Mouse (Mus musculus) hindbrain, embryonic 14.5 days (tissue): Measurements from ENCODE around the gene Cbx7. TPM values are rescaled to one million over a fixed set of nuclear protein-coding genes. Genes with fewer than 3 reads are reported as not detected.
A peak's percentile ranks its signal among the peaks of the same experiment; 100 is the strongest.
"Not testable (repeated sequence)": the region's sequence is repeated elsewhere in the genome, so short reads cannot be mapped to it uniquely, and the experiment has no call there.

Experiments used
- ATAC-seq: fragments of 200-750 bp; cut with Nextera tagmentation; 2 replicates; pipeline ENCODE4 v1.8.0; 2017; ENCODE audit warnings: moderate number of reproducible peaks, mild to moderate bottlenecking, moderate TSS enrichment, moderate library complexity; ENCODE audit not compliant: low FRiP score
- DNase-seq: peaks from one replicate; pipeline ENCODE4 v3.0.0-alpha.2; 2015; ENCODE audit warnings: low spot score
- H3K27ac ChIP-seq: fragments of 300-500 bp; sonication (generic); 2 replicates; pipeline ENCODE4 v1.5.1; 2014; ENCODE audit warnings: mild to moderate bottlenecking, moderate library complexity
- H3K27me3 ChIP-seq: fragments of 300-500 bp; sonication (generic); 2 replicates; pipeline ENCODE4 v1.6.1; 2014; ENCODE audit warnings: mild to moderate bottlenecking, low read length, mixed read lengths; ENCODE audit not compliant: control insufficient read depth, insufficient read depth
- H3K36me3 ChIP-seq: fragments of 300-500 bp; sonication (generic); replicated peaks from 2 replicates; pipeline ENCODE4 v1.6.1; 2014; ENCODE audit not compliant: control insufficient read depth, insufficient read depth
- H3K4me1 ChIP-seq: fragments of 300-500 bp; sonication (generic); replicated peaks from 2 replicates; pipeline ENCODE4 v1.6.1; 2014; ENCODE audit warnings: antibody characterized with exemption, low read length, mixed read lengths; ENCODE audit not compliant: control insufficient read depth, insufficient read depth
- H3K4me2 ChIP-seq: fragments of 300-500 bp; sonication (generic); replicated peaks from 2 replicates; pipeline ENCODE4 v1.6.1; 2014; ENCODE audit warnings: mild to moderate bottlenecking, moderate library complexity
- H3K4me3 ChIP-seq: fragments of 300-500 bp; sonication (generic); replicated peaks from 2 replicates; pipeline ENCODE4 v1.5.1; 2014; ENCODE audit warnings: mild to moderate bottlenecking, low read length
- H3K9ac ChIP-seq: fragments of 300-500 bp; sonication (generic); 2 replicates; pipeline ENCODE4 v1.6.1; 2014
- H3K9me3 ChIP-seq: fragments of 300-500 bp; sonication (generic); 2 replicates; pipeline ENCODE4 v1.6.1; 2016; ENCODE audit warnings: low read length; ENCODE audit not compliant: control insufficient read depth
- WGBS: fragments of 180-500 bp; shearing (Covaris S2); extraction: QIAGEN DNeasy Blood & Tissue Kit; methylation state at CpG from one replicate; pipeline ENCODE4 v1.1.7; 2014; 5-methylcytosine and 5-hydroxymethylcytosine counted together
- polyA plus RNA-seq: library from polyadenylated mRNA; unstranded; fragments of >200 nt; fragmentation: Nextera tagmentation; extraction: Ambion mirVana; gene quantifications from 2 replicates; pipeline ENCODE4 v1.2.1, GENCODE M21; 2014

The Cbx7 gene
- polyA plus RNA-seq, 1 experiment from 2014 or later, result 4.0 TPM

DNA sequence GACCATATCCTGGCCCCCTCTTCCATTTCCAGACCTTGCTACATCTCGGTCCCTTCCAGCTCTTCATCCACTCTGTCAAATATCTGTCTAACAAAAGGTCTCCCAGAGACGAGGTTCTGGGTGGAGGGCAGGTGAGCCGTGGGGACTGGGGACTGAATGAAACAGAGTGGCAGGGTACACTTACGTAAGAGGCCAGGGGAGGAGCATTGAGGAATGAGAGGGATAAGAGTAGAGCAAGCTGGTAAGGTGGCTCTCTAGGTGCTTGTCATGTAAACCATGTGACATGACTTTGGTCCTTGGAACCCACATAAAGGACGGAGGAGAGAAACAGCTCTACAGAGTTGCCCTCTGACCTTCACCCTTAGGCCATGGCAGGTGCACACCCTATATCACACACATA is 71.9 kb downstream of the Cbx7 start:
- 89% methylated on average over 5 of the region's 5 CpGs for WGBS
- no peak for DNase-seq
- no peak for ATAC-seq
- Histone ChIP-seq H3K36me3 (no peaks in the 10 kb centered on the region), H3K27me3 (no peaks in the 10 kb centered on the region), H3K9ac (no peak overlapping the region), H3K27ac (no peak overlapping the region), H3K4me1 (no peaks in the 10 kb centered on the region), H3K9me3 (no peaks in the 10 kb centered on the region), H3K4me3 (no peak overlapping the region), H3K4me2 (no peak overlapping the region)

DNA sequence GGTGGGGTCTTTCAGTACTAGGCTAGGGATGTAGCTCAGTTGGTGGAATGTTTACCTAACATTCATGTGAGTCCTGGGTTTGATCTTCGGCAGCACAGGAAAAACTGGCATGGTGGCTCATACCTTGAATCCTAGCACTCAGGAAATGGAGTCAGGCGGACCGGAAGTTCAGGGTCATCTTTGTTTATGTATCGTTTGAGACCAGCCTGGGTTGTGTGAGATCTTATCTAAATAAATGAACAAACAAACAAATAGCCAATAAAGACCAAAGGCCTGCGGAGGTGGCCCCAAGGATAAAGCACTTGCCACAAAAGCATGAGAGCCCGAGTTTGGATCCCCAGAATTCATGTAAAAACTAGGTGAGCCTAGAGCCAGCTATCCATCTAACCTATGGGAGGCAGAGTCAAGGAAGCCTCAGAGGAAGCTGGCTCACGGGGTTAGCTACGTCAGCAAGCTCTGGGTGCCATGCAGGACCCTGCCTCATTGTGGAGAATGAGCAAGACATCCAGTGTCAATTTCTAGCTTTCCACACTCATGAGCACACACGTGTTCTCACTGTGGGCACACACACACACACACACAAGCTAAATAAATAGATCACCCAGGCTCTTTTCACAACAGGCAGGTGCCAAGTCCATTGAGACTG is 74.7 kb downstream of the Cbx7 start:
- Histone ChIP-seq H3K27ac (no peak overlapping the region), H3K36me3 (no peaks in the 10 kb centered on the region), H3K9ac (no peak overlapping the region), H3K4me3 (no peak overlapping the region), H3K9me3 (no peaks in the 10 kb centered on the region), H3K4me2 (no peak overlapping the region), H3K27me3 (0 out of 2 replicates have a peak, but pooled peaks cover 6% of the 10 kb centered on the region), H3K4me1 (no peaks in the 10 kb centered on the region)
- 81% methylated on average over 9 of the region's 9 CpGs for WGBS
- DNase-seq, result no peak
- ATAC-seq, result no peak

DNA sequence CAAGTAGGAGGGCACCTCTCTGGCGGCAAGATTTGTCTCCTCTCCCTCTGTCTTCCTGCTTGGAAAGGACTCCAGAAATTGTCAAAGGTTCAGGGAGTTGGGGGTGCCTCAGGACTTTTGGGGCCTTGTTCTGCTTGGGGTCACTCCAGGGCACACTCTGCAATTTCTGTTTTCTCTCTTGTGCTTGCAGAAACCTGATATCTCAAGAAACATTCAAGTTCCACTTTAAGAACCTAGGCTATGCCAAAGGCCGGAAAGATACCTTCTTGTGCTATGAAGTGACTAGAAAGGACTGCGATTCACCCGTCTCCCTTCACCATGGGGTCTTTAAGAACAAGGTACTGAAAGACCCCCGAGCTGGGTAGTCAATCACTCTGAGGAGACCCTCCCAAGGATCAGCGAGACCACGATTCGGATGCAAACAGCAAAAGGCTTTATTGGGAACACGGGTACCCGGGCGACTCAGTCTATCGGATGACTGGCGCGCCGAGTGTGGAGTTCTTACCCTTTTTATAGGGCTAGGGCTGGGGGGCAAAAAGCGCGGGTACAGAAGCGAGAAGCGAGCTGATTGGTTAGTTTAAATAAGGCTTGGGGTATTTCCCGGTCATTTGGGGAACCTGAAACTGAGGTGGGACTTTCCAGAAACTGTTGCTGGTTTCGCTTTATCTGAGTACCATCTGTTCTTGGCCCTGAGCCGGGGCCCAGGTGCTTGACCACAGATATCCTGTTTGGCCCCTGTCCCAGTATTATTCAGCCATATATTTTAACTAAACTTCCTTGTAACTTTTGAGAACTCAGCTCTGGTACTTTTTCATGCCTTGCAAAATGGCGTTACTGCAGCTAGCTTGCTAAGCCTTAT is 75.5 kb downstream of the Cbx7 start:
- H3K4me2 ChIP-seq, H3K4me3 ChIP-seq, H3K27me3 ChIP-seq, DNase-seq, H3K9me3 ChIP-seq, ATAC-seq, H3K4me1 ChIP-seq, H3K9ac ChIP-seq, H3K36me3 ChIP-seq, H3K27ac ChIP-seq: not testable (repeated sequence)
- 92% methylated on average over 10 of the region's 23 CpGs for WGBS

DNA sequence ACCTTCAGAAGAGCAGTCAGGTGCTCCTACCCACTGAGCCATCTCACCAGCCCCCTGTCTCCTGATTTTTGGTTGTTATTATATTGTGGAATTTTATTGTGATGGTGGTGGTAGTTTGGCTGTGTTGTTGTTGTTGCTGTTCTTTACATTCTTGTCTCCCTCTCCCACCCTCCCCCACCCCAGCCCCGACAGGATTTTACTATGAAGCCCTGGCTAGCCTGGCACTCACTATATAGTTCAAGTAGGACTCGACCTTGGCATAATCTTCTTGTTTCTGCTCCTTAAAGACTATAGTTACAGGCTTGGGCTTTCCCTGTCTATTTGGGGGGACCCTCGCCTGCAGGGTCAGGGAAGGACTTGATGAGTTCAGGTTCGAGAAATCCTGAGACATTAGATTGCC is 76.6 kb downstream of the Cbx7 start:
- H3K9ac ChIP-seq, result no peak overlapping the region
- no peaks in the 10 kb centered on the region for H3K36me3 ChIP-seq
- no peak overlapping the region for H3K4me2 ChIP-seq
- no peak overlapping the region for H3K4me3 ChIP-seq
- H3K4me1 ChIP-seq, result no peaks in the 10 kb centered on the region
- ATAC-seq (no peak), DNase-seq (no peak)
- WGBS, result 80% methylated on average over 4 of the region's 4 CpGs
- H3K9me3 ChIP-seq, result no peaks in the 10 kb centered on the region
- 0 out of 2 replicates have a peak, but pooled peaks cover 8% of the 10 kb centered on the region for H3K27me3 ChIP-seq
- H3K27ac ChIP-seq, result no peak overlapping the region

DNA sequence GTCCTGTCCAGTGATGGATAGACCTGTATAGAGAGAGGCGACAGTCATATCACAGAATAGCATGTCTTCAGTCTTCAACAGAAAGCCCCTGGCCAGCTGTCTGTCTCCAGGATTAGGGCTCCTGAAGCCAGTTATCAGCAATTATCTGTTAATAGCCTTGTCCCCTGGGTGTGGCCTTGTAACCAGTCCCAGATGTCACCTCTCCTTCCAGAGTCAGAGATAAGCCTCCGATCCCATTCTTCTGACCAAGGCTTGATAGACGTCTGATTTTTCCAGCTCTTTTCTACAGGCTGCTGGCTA is 77.1 kb downstream of the Cbx7 start:
- Histone ChIP-seq H3K9me3 (no peaks in the 10 kb centered on the region), H3K27ac (no peak overlapping the region), H3K9ac (no peak overlapping the region), H3K36me3 (no peaks in the 10 kb centered on the region), H3K4me2 (no peak overlapping the region), H3K4me3 (no peak overlapping the region), H3K4me1 (no peaks in the 10 kb centered on the region), H3K27me3 (0 out of 2 replicates have a peak, but pooled peaks cover 8% of the 10 kb centered on the region)
- WGBS, result 60% methylated on average over 3 of the region's 3 CpGs
- ATAC-seq (no peak), DNase-seq (no peak)

DNA sequence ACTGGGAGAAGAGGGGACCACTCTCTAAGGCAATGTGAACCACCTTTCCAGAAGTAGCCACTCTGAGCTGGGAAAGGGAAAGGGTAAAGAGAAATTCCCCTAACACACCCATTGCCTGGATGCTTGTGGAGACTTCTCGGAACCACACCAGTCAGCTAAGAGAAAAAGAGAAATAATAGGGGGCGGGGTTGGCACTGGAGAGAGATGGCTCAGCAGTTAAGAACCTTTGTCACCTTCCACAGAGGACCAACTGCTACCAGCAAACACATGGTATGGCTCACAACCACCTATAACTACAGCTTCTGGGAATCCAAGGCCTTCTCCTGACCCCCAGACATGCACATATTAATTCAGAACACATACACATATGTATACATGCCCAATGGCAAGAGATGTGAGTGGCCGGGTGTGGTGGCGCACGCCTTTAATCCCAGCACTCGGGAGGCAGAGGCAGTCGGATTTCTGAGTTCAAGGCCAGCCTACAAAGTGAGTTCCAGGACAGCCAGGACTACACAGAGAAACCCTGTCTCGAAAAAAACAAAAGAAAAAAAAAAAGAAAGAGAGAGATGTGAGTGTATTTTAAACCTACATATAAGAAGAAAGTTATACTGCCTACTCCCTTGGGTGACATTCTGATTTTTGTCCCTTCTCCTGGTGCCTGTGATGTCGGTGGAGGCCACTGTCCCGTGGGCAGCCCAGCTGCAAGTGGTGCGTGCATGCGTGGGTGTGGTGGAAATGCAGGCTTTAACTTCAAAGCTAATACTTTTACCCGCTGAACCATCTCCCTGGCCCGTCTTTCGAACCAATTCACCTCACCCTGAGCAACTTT is 77.7 kb downstream of the Cbx7 start:
- no peaks in the 10 kb centered on the region for H3K36me3 ChIP-seq
- H3K27me3 ChIP-seq, result 0 out of 2 replicates have a peak, but pooled peaks cover 8% of the 10 kb centered on the region
- 85% methylated on average over 15 of the region's 15 CpGs for WGBS
- no peak overlapping the region for H3K27ac ChIP-seq
- H3K4me1 ChIP-seq, result no peaks in the 10 kb centered on the region
- H3K9ac ChIP-seq, result no peak overlapping the region
- DNase-seq (no peak), ATAC-seq (no peak)
- H3K4me2 ChIP-seq, result 0 out of 2 replicates have a peak overlapping the region, but pooled peaks have one; percentile 45
- H3K4me3 ChIP-seq, result no peak overlapping the region
- H3K9me3 ChIP-seq, result no peaks in the 10 kb centered on the region

DNA sequence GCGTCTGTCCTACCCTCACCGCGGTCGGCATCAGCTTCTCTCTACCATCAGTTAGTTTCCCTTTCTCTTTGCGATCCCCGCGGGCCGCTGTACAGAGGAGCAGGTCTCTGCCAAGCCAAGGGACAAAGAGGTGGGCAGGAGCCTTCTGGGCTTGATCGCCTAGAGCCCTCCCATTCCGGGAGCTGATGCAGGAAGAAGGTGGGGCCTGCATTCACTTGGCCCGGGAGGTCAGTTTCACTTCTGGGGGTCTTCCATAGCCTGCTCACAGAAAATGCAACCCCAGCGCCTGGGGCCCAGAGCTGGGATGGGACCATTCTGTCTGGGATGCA is 78.7 kb downstream of the Cbx7 start:
- Histone ChIP-seq H3K27ac (no peak overlapping the region), H3K4me2 (peak overlapping the region; percentile 45), H3K9ac (peak overlapping the region; percentile 19; the same call in 1 of the 2 replicates), H3K36me3 (no peaks in the 10 kb centered on the region), H3K27me3 (0 out of 2 replicates have a peak, but pooled peaks cover 8% of the 10 kb centered on the region), H3K4me1 (no peaks in the 10 kb centered on the region), H3K9me3 (no peaks in the 10 kb centered on the region), H3K4me3 (peak overlapping the region; percentile 23)
- ATAC-seq, result no peak; the same call in 1 of the 2 replicates
- WGBS, result 0% methylated on average over 12 of the region's 12 CpGs
- DNase-seq, result no peak

DNA sequence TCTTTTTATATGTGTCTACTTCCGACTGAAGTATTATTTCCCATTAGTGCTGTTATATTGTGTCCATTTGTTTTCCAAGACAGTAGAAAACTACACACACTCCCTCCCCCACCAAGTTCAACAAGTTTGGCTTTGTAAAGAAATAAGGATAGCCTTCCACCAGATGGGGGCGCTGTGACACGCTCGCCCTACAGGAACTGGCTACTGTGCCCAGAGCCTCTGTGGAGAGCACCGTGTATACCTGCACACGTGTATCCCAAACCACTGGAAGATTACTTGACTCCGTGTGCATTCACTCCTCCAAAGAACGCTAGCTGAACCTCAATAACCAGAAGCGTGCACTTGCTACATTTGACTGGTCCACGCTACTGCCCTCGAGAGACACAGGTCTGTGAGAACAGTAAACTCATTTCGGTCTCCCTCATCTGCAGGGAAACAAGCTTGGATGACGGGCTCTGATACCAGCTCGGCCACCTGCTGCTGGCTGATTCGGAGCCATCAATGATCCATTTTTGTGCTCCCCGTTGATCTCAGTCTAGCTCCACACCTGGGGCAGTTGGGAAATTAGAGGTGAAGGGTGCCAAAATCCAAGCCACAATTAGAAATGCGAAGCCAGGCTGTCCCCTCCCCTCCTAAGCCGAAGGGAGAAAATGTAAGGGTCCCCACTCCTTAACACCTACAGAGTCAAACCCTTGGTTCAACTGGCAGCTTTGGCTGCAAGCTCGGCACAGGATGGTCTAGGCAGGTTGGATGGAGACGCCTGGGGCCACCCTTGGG is 79.3 kb downstream of the Cbx7 start, which contains the start of gene Apobec3:
Gene Apobec3, plus strand, starts transcription at position 224 of the 777 bp plus-strand sequence.
- no peak within 1 kb of the TSS for H3K27ac ChIP-seq
- H3K9ac ChIP-seq, result peak within 1 kb of the TSS; percentile 19; the same call in 1 of the 2 replicates
- H3K36me3 ChIP-seq, result no peaks in the 10 kb centered on the region

More for the DNA sequence above, 79.3 kb downstream of the Cbx7 start, which contains the start of gene Apobec3:
- Histone ChIP-seq H3K4me1 (no peaks in the 10 kb centered on the region), H3K4me2 (peak within 1 kb of the TSS; percentile 45), H3K27me3 (0 out of 2 replicates have a peak, but pooled peaks cover 8% of the 10 kb centered on the region), H3K9me3 (no peaks in the 10 kb centered on the region), H3K4me3 (peak within 1 kb of the TSS; percentile 23)
- no peak for ATAC-seq
- peak; percentile 52 for DNase-seq
- WGBS, result 2% methylated on average over 20 of the region's 20 CpGs
